Mouse (Mus musculus) heart, embryonic 12.5 days (tissue): ENCODE measurements around the gene E330034G19Rik. TPM values are rescaled to one million over a fixed set of nuclear protein-coding genes. Genes with fewer than 3 reads are reported as not detected.
"Not testable (repeated sequence)": the region's sequence is repeated elsewhere in the genome, so short reads cannot be mapped to it uniquely, and the experiment has no call there.

Experiments used
- ATAC-seq: fragments of 200-750 bp; cut with Nextera tagmentation; 2 replicates; pipeline ENCODE4 v1.8.0; 2017; ENCODE audit warnings: moderate TSS enrichment, moderate library complexity; ENCODE audit not compliant: insufficient number of reproducible peaks, low FRiP score
- H3K27ac ChIP-seq: fragments of 300-500 bp; sonication (generic); 2 replicates; pipeline ENCODE4 v1.5.1; 2016; ENCODE audit warnings: mild to moderate bottlenecking, moderate library complexity; ENCODE audit not compliant: poor library complexity, severe bottlenecking
- H3K27me3 ChIP-seq: fragments of 300-500 bp; sonication (generic); replicated peaks from 2 replicates; pipeline ENCODE4 v1.6.1; 2016; ENCODE audit warnings: mild to moderate bottlenecking, moderate library complexity
- H3K36me3 ChIP-seq: fragments of 300-500 bp; sonication (generic); 2 replicates; pipeline ENCODE4 v1.6.1; 2016; ENCODE audit warnings: mild to moderate bottlenecking, moderate library complexity
- H3K4me1 ChIP-seq: fragments of 300-500 bp; sonication (generic); replicated peaks from 2 replicates; pipeline ENCODE4 v1.6.1; 2016; ENCODE audit warnings: mild to moderate bottlenecking
- H3K4me2 ChIP-seq: fragments of 300-500 bp; sonication (generic); 2 replicates; pipeline ENCODE4 v1.6.1; 2016; ENCODE audit warnings: mild to moderate bottlenecking, moderate library complexity
- H3K4me3 ChIP-seq: fragments of 300-500 bp; sonication (generic); 2 replicates; pipeline ENCODE4 v1.5.1; 2016; ENCODE audit warnings: mild to moderate bottlenecking
- H3K9ac ChIP-seq: fragments of 300-500 bp; sonication (generic); 2 replicates; pipeline ENCODE4 v1.6.1; 2016; ENCODE audit warnings: mild to moderate bottlenecking, moderate library complexity
- H3K9me3 ChIP-seq: fragments of 300-500 bp; sonication (generic); replicated peaks from 2 replicates; pipeline ENCODE4 v1.6.1; 2016; ENCODE audit warnings: mild to moderate bottlenecking, moderate library complexity
- WGBS: fragments of 180-500 bp; shearing (Covaris S2); methylation state at CpG from one replicate; pipeline ENCODE4 v1.1.7; 2016; 5-methylcytosine and 5-hydroxymethylcytosine counted together
- polyA plus RNA-seq: library from polyadenylated mRNA; unstranded; fragments of >200 nt; fragmentation: Nextera tagmentation; extraction: Ambion mirVana; gene quantifications from 2 replicates; pipeline ENCODE4 v1.2.1, GENCODE M21; 2016

The E330034G19Rik gene
- polyA plus RNA-seq, 1 experiment from 2014 or later = 0.14 TPM

DNA sequence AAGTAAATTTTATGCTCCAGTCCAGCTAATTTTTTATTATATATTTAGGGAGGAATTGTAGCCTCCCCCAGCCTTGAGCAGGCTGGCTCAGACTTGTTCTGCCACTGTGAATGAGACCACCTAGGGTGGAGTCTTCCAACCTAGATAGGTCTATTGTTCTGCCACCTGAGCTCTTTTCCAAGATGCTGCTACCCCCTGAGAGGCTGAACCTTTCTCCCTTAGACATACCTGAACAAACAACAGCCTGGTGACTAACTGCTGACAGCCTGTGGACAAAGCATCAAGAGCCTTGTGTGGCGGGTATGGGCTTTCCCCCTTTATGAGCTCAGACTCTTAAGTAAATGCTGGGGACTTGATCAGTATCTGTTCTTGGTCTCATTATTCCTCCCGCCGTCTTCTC is 54.0 kb downstream of the E330034G19Rik start:
- not testable (repeated sequence) for H3K9ac ChIP-seq, H3K27ac ChIP-seq, H3K27me3 ChIP-seq, H3K4me2 ChIP-seq, H3K36me3 ChIP-seq, H3K4me3 ChIP-seq, H3K9me3 ChIP-seq, H3K4me1 ChIP-seq, ATAC-seq
- WGBS = 77% methylated on average over 3 of the region's 3 CpGs

DNA sequence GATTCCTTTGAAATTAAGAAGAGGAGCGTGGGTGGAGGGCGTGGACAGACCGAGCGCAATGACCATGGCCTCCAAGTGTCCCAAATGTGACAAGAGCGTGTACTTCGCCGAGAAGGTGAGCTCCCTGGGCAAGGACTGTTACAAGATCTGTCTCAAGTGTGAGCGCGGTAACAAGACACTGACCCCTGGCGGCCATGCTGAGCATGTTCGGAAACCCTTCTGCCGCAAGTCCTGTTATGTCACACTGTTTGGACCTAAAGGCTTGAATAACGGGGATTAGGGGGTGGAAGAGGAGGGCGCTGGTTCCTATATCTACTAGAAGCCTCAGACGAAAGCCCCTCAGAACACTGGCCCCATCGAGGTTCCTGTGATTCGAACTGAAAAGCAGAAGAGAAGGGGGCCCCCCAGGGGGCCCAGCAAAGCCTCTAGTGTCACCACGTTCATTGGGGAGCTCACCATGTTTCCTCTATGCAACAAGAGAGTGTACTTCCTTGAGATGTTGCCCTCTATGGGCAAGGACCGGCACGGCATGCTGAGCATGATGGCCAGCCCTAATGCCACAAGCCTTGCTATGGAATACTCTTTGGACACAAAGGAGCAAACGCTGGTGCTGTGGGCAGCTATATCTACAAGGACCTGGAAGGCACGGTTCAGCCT is 65.4 kb downstream of the E330034G19Rik start:
- H3K9ac ChIP-seq = no peak overlapping the region
- no peak overlapping the region for H3K4me2 ChIP-seq
- no peak overlapping the region for H3K27ac ChIP-seq
- no peaks in the 10 kb centered on the region for H3K4me1 ChIP-seq
- no peaks in the 10 kb centered on the region for H3K36me3 ChIP-seq
- no peaks in the 10 kb centered on the region for H3K27me3 ChIP-seq
- H3K9me3 ChIP-seq = no peaks in the 10 kb centered on the region
- H3K4me3 ChIP-seq = no peak overlapping the region
- 67% methylated on average over 22 of the region's 22 CpGs for WGBS
- no peak for ATAC-seq

Other genes starting within 250 kb of the E330034G19Rik start
- gene Dlg5, start 47.3 kb upstream of the E330034G19Rik start, polyA plus RNA-seq = 13.6 and 16.2 TPM in 2 replicates
- 12.8 and 15.3 TPM in 2 replicates for gene Polr3a, start 193.8 kb downstream of the E330034G19Rik start, polyA plus RNA-seq
- 836 and 843 TPM in 2 replicates for gene Rps24, start 193.9 kb downstream of the E330034G19Rik start, polyA plus RNA-seq